Mouse (Mus musculus) limb, embryonic 12.5 days (tissue): ENCODE data around the gene Smurf2. TPM values are rescaled to one million over a fixed set of nuclear protein-coding genes. Genes with fewer than 3 reads are reported as not detected.

Source experiments
- ATAC-seq: fragments of 200-750 bp; cut with Nextera tagmentation; 2 replicates; pipeline ENCODE4 v1.8.0; 2017; ENCODE audit warnings: low read depth, moderate TSS enrichment; ENCODE audit not compliant: insufficient number of reproducible peaks, insufficient read depth, low FRiP score, low TSS enrichment
- H3K27ac ChIP-seq: fragments of 300-500 bp; sonication (generic); 2 replicates; pipeline ENCODE4 v1.5.1; 2016; ENCODE audit warnings: mild to moderate bottlenecking, moderate library complexity
- H3K27me3 ChIP-seq: fragments of 300-500 bp; sonication (generic); 2 replicates; pipeline ENCODE4 v1.6.1; 2016; ENCODE audit warnings: mild to moderate bottlenecking, moderate library complexity
- H3K36me3 ChIP-seq: fragments of 300-500 bp; sonication (generic); 2 replicates; pipeline ENCODE4 v1.6.1; 2016; ENCODE audit warnings: mild to moderate bottlenecking, moderate library complexity
- H3K4me1 ChIP-seq: fragments of 300-500 bp; sonication (generic); replicated peaks from 2 replicates; pipeline ENCODE4 v1.6.1; 2016
- H3K4me2 ChIP-seq: fragments of 300-500 bp; sonication (generic); 2 replicates; pipeline ENCODE4 v1.6.1; 2016; ENCODE audit warnings: mild to moderate bottlenecking, moderate library complexity
- H3K4me3 ChIP-seq: fragments of 300-500 bp; sonication (generic); replicated peaks from 2 replicates; pipeline ENCODE4 v1.5.1; 2016; ENCODE audit warnings: mild to moderate bottlenecking
- H3K9ac ChIP-seq: fragments of 300-500 bp; sonication (generic); replicated peaks from 2 replicates; pipeline ENCODE4 v1.6.1; 2016; ENCODE audit warnings: mild to moderate bottlenecking, moderate library complexity
- H3K9me3 ChIP-seq: fragments of 300-500 bp; sonication (generic); 2 replicates; pipeline ENCODE4 v1.6.1; 2016; ENCODE audit warnings: mild to moderate bottlenecking, moderate library complexity
- WGBS: fragments of 180-500 bp; shearing (Covaris S2); methylation state at CpG from one replicate; pipeline ENCODE4 v1.1.7; 2016; 5-methylcytosine and 5-hydroxymethylcytosine counted together
- polyA plus RNA-seq: library from polyadenylated mRNA; unstranded; fragments of >200 nt; fragmentation: Nextera tagmentation; extraction: Ambion mirVana; gene quantifications from 2 replicates; pipeline ENCODE4 v1.2.1, GENCODE M21; 2016

The Smurf2 gene
- 16.1 and 16.9 TPM in 2 replicates for polyA plus RNA-seq

GRCm38 (mm10) chr11:106920551-106921379 lies at the start of gene Smurf2:
TSS of gene Smurf2 (minus strand) at chr11:106920715.
- H3K4me3 ChIP-seq: peak within 1 kb of the TSS; percentile 93
- H3K27me3 ChIP-seq: no peaks in the 10 kb centered on the region
- H3K36me3 ChIP-seq: no peaks in the 10 kb centered on the region
- peak within 1 kb of the TSS; percentile 78 for H3K4me2 ChIP-seq
- peak within 1 kb of the TSS; percentile 96 for H3K9ac ChIP-seq
- H3K4me1 ChIP-seq: peaks cover 27% of the 10 kb centered on the region
- peak; percentile 94 for ATAC-seq
- 4% methylated on average over 41 of the region's 72 CpGs for WGBS
- peak within 1 kb of the TSS; percentile 96 for H3K27ac ChIP-seq
- no peaks in the 10 kb centered on the region for H3K9me3 ChIP-seq

- Histone ChIP-seq H3K9me3 (no peaks in the 10 kb centered on the region), H3K36me3 (no peaks in the 10 kb centered on the region), H3K27ac (no peak overlapping the region), H3K9ac (no peak overlapping the region), H3K4me1 (no peaks in the 10 kb centered on the region), H3K4me2 (no peak overlapping the region), H3K27me3 (no peaks in the 10 kb centered on the region), H3K4me3 (no peak overlapping the region)
- no peak for ATAC-seq
- WGBS: 92% methylated on average over 8 of the region's 8 CpGs
Measured at GRCm38 (mm10) chr11:106969798-106970197, 49.3 kb upstream of the Smurf2 start.

- 63% methylated on average over 10 of the region's 10 CpGs for WGBS
- H3K4me3 ChIP-seq: no peak overlapping the region
- H3K9me3 ChIP-seq: no peaks in the 10 kb centered on the region
- H3K9ac ChIP-seq: no peak overlapping the region
- no peaks in the 10 kb centered on the region for H3K27me3 ChIP-seq
- ATAC-seq: no peak
- H3K27ac ChIP-seq: no peak overlapping the region
- no peaks in the 10 kb centered on the region for H3K4me1 ChIP-seq
- H3K4me2 ChIP-seq: no peak overlapping the region
- H3K36me3 ChIP-seq: no peaks in the 10 kb centered on the region
Measured at GRCm38 (mm10) chr11:106967630-106968029, 47.1 kb upstream of the Smurf2 start.

- H3K27me3 ChIP-seq: no peaks in the 10 kb centered on the region
- no peak overlapping the region for H3K4me2 ChIP-seq
- H3K9me3 ChIP-seq: no peaks in the 10 kb centered on the region
- H3K4me3 ChIP-seq: no peak overlapping the region
- ATAC-seq: no peak
- H3K36me3 ChIP-seq: no peaks in the 10 kb centered on the region
- no peak overlapping the region for H3K27ac ChIP-seq
- no peak overlapping the region for H3K9ac ChIP-seq
- 88% methylated on average over 4 of the region's 4 CpGs for WGBS
- H3K4me1 ChIP-seq: peaks cover 9% of the 10 kb centered on the region; the same call in 1 of the 2 replicates
Measured at GRCm38 (mm10) chr11:106965881-106966280, 45.4 kb upstream of the Smurf2 start.

- ATAC-seq: no peak
- no peak overlapping the region for H3K4me3 ChIP-seq
- no peaks in the 10 kb centered on the region for H3K36me3 ChIP-seq
- no peak overlapping the region for H3K9ac ChIP-seq
- H3K27me3 ChIP-seq: no peaks in the 10 kb centered on the region
- H3K4me1 ChIP-seq: peaks cover 9% of the 10 kb centered on the region; the same call in 1 of the 2 replicates
- 83% methylated on average over 9 of the region's 9 CpGs for WGBS
- no peak overlapping the region for H3K27ac ChIP-seq
- no peaks in the 10 kb centered on the region for H3K9me3 ChIP-seq
- H3K4me2 ChIP-seq: no peak overlapping the region
Measured at GRCm38 (mm10) chr11:106962310-106962709, 41.8 kb upstream of the Smurf2 start.

GRCm38 (mm10) chr11:106961471-106962081 lies 41.1 kb upstream of the Smurf2 start:
- H3K27ac ChIP-seq: no peak overlapping the region
- no peak for ATAC-seq
- no peaks in the 10 kb centered on the region for H3K36me3 ChIP-seq
- no peak overlapping the region for H3K4me3 ChIP-seq
- H3K4me2 ChIP-seq: no peak overlapping the region
- peaks cover 9% of the 10 kb centered on the region; the same call in 1 of the 2 replicates for H3K4me1 ChIP-seq
- 66% methylated on average over 13 of the region's 13 CpGs for WGBS
- no peak overlapping the region for H3K9ac ChIP-seq
- no peaks in the 10 kb centered on the region for H3K27me3 ChIP-seq
- H3K9me3 ChIP-seq: no peaks in the 10 kb centered on the region

GRCm38 (mm10) chr11:106959121-106959520 lies 38.6 kb upstream of the Smurf2 start:
- no peaks in the 10 kb centered on the region for H3K27me3 ChIP-seq
- no peaks in the 10 kb centered on the region for H3K36me3 ChIP-seq
- H3K9me3 ChIP-seq: no peaks in the 10 kb centered on the region
- no peak overlapping the region for H3K4me2 ChIP-seq
- H3K9ac ChIP-seq: no peak overlapping the region
- no peak overlapping the region for H3K4me3 ChIP-seq
- no peak overlapping the region for H3K27ac ChIP-seq
- peaks cover 9% of the 10 kb centered on the region; the same call in 1 of the 2 replicates for H3K4me1 ChIP-seq
- no peak for ATAC-seq
- WGBS: 86% methylated on average over 5 of the region's 5 CpGs

GRCm38 (mm10) chr11:106958407-106959071 lies 38.0 kb upstream of the Smurf2 start:
- H3K4me2 ChIP-seq: no peak overlapping the region
- no peak overlapping the region for H3K4me3 ChIP-seq
- no peak for ATAC-seq
- no peaks in the 10 kb centered on the region for H3K9me3 ChIP-seq
- H3K9ac ChIP-seq: no peak overlapping the region
- peaks cover 9% of the 10 kb centered on the region; the same call in 1 of the 2 replicates for H3K4me1 ChIP-seq
- no peaks in the 10 kb centered on the region for H3K36me3 ChIP-seq
- 75% methylated on average over 6 of the region's 6 CpGs for WGBS
- H3K27ac ChIP-seq: no peak overlapping the region
- H3K27me3 ChIP-seq: no peaks in the 10 kb centered on the region

GRCm38 (mm10) chr11:106957271-106957980 lies 36.9 kb upstream of the Smurf2 start:
- Histone ChIP-seq H3K27ac (no peak overlapping the region), H3K27me3 (no peaks in the 10 kb centered on the region), H3K9ac (no peak overlapping the region), H3K4me3 (no peak overlapping the region), H3K4me2 (no peak overlapping the region), H3K4me1 (peaks cover 9% of the 10 kb centered on the region; the same call in 1 of the 2 replicates), H3K9me3 (no peaks in the 10 kb centered on the region), H3K36me3 (no peaks in the 10 kb centered on the region)
- 81% methylated on average over 12 of the region's 12 CpGs for WGBS
- no peak for ATAC-seq

GRCm38 (mm10) chr11:106954566-106954965 lies 34.1 kb upstream of the Smurf2 start:
- Histone ChIP-seq H3K4me3 (no peak overlapping the region), H3K27me3 (no peaks in the 10 kb centered on the region), H3K4me2 (no peak overlapping the region), H3K4me1 (no peaks in the 10 kb centered on the region), H3K27ac (no peak overlapping the region), H3K36me3 (no peaks in the 10 kb centered on the region), H3K9me3 (no peaks in the 10 kb centered on the region), H3K9ac (no peak overlapping the region)
- ATAC-seq: no peak
- WGBS: 73% methylated on average over 8 of the region's 8 CpGs

- ATAC-seq: no peak
- 79% methylated on average over 9 of the region's 9 CpGs for WGBS
- Histone ChIP-seq H3K9ac (no peak overlapping the region), H3K4me1 (no peaks in the 10 kb centered on the region), H3K9me3 (no peaks in the 10 kb centered on the region), H3K36me3 (no peaks in the 10 kb centered on the region), H3K4me3 (no peak overlapping the region), H3K27ac (no peak overlapping the region), H3K27me3 (no peaks in the 10 kb centered on the region), H3K4me2 (no peak overlapping the region)
Measured at GRCm38 (mm10) chr11:106954116-106954515, 33.6 kb upstream of the Smurf2 start.
